Mouse (Mus musculus): ENCODE measurements at regions not wholly inside any gene's neighbourhood (a gene's known extent, or its start where the extent isn't known, plus 50 kb on each side); places are given as distances from the start of the nearest gene placed in this dataset.

- DNase-seq: no peak
These were observed 57.8 kb upstream of the Cfap46 start for GRCm38 (mm10) chr7:139741246-139741903.

- peak; percentile 57 for DNase-seq
These were observed 63.2 kb upstream of the Cfap46 start for GRCm38 (mm10) chr7:139746803-139747202.

- peak; percentile 41 for DNase-seq
These were observed 63.9 kb upstream of the Cfap46 start for GRCm38 (mm10) chr7:139747290-139748067.

- no peak for DNase-seq
These were observed 71.4 kb upstream of the Cfap46 start for GRCm38 (mm10) chr7:139755004-139755403.

GRCm38 (mm10) chr7:139762522-139762921 is 71.5 kb upstream of the Adgra1 start:
- DNase-seq: no peak

GRCm38 (mm10) chr7:139763241-139763640 is 70.7 kb upstream of the Adgra1 start:
- DNase-seq: peak; percentile 73

GRCm38 (mm10) chr7:139766296-139766695 is 67.7 kb upstream of the Adgra1 start:
- DNase-seq: no peak

- no peak for DNase-seq
These were observed 64.8 kb upstream of the Adgra1 start for GRCm38 (mm10) chr7:139769167-139769566.

- no peak for DNase-seq
These were observed 56.7 kb upstream of the Adgra1 start for GRCm38 (mm10) chr7:139777243-139777642.

- DNase-seq: no peak
These were observed 54.1 kb upstream of the Adgra1 start for GRCm38 (mm10) chr7:139779876-139780275.

GRCm38 (mm10) chr7:139781513-139781912 is 52.5 kb upstream of the Adgra1 start:
- DNase-seq: no peak
